Mouse (Mus musculus): Measurements from ENCODE around the gene Il10. TPM values are rescaled to one million over a fixed set of nuclear protein-coding genes. Genes with fewer than 3 reads are reported as not detected.

Gene Il10
- polyA plus RNA-seq, 2 experiments from 2014 or later: 10.6 to 13.8 TPM

DNA sequence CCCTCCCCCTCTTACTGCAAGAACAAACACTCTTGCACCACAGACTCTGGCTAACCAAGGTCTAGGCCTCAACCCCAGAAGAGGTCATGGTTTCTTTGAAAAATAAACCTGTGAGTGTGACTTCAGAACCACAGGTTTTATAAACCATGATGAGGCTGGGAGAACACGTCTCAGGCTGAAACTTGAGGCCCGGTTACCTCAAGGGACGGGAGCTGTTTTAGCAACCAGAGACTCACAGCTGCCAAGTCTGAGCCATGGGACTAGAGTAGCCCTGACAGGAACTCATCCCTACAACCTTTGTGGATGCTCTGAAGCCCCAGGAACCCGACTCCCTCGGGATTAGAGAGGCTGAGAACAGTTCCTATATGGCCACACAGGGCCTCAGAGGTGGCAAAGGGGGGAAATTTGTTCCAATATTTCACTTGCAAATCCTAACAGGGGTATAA, 29.7 kb downstream of the Il10 start:
- ATAC-seq: no peak

- ATAC-seq: no peak
These were observed 30.4 kb downstream of the Il10 start for GRCm38 (mm10) chr1:131050011-131050410.

GRCm38 (mm10) chr1:131050617-131051016, 31.0 kb downstream of the Il10 start:
- ATAC-seq: no peak

- ATAC-seq: no peak
These were observed 31.4 kb downstream of the Il10 start for GRCm38 (mm10) chr1:131051073-131051472.

DNA sequence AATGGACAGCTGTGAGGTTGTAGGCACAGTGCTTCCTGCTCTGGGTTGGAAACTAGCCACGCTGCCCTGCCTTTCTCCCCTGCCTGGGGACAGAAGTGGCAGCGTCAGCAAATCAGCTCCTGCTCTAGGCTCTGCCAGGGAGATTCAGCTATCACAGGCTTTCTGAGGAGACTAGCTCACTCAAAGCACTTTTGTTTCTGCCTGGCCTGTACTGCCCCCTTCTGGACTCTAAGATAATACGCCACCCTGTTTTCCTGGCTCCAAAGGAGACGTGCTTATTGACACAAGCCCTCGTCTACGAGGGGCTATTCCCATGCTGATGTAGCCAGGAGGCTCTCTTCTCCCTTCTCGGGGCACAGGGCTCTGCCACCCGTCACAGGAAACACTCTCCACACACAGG, 33.6 kb downstream of the Il10 start:
- peak; percentile 72 for ATAC-seq

GRCm38 (mm10) chr1:131053656-131054055, 34.0 kb downstream of the Il10 start:
- no peak for ATAC-seq

GRCm38 (mm10) chr1:131054251-131054650, 34.6 kb downstream of the Il10 start:
- ATAC-seq: no peak

DNA sequence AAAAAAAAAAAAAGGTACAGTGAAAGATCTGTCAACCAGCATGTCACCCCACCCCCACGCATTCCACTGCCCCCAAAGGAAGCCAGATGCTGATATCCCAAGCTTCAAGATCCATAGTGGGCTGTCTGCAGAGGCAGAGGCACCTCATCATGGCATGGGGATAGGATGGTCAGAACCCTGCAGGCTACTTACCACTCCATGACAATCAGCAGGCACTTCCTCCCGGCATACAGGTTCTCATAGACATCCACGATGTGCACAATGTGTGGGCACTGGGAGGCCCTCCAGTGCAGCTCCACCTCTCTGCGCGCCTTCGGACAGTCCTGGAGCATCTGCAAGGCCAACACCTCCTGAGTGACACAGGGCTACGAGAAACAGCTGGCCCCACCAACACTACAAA, 38.8 kb downstream of the Il10 start:
- no peak for ATAC-seq

- ATAC-seq: no peak
These were observed 39.8 kb downstream of the Il10 start for GRCm38 (mm10) chr1:131059411-131059810.

DNA sequence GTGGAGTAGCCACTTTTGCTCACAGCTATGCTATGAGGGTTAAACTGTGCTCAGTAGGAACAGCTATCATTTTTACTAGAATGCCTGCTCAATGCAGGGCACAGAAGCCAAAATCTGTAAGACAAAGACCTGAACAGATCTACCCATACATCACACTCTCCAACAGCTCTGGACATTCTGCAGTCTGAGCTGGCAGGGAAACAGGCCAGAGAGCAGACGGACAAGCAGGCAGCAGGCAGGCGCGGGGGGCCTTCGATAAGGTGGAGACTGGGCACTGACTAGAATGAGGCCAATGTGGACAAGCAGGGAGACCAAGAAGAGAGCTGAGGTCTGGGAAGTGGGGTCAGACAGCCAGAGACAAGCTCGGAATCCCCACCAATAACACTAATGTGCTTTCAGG, 40.2 kb downstream of the Il10 start:
- no peak for ATAC-seq

GRCm38 (mm10) chr1:131060290-131061253, 40.9 kb downstream of the Il10 start:
- peak; percentile 68 for ATAC-seq

DNA sequence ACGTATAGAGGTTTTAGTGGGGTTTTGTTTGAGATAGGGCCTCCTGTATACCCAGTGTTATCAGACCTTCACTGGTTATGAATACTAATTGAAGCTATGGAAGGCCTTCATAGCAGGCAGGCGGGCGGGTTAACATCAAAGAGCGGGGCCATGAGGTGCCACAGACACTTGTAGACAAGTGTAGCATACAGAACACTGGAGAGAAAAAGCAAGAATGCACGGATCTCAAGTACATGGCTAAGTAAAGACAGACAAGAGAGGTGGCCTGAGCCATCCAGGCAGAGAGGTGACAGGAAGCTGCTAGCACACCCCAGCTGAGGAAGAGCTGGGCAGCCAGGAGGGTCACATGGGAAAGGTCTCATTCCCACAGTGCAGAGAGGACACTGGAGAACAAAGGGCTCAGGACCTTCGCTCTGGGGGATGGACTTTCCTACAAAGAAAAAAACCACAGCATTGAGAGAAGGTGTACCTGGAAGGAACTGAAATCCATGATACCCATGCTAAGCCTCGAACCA, 42.2 kb downstream of the Il10 start:
- ATAC-seq: no peak

GRCm38 (mm10) chr1:131062821-131063220, 43.2 kb downstream of the Il10 start:
- ATAC-seq: no peak

DNA sequence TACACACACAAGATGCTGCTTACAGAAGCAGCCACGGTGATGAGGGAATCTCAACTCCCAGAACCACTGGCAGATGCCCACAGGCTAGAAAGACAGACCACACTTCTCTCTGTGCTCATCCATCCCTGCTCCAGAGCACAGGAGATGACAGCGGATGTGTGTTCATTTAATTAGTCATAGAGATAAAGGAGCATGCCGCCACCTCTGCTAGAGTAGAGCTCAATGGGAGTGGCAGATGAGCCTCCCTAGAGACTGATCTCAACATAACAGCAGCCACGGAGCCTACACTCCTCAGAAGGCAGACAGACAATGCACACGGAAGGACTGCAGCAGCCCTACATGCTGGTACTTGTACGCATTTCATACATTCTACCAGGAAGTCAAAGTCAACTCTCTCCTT, 44.6 kb downstream of the Il10 start:
- ATAC-seq: no peak

DNA sequence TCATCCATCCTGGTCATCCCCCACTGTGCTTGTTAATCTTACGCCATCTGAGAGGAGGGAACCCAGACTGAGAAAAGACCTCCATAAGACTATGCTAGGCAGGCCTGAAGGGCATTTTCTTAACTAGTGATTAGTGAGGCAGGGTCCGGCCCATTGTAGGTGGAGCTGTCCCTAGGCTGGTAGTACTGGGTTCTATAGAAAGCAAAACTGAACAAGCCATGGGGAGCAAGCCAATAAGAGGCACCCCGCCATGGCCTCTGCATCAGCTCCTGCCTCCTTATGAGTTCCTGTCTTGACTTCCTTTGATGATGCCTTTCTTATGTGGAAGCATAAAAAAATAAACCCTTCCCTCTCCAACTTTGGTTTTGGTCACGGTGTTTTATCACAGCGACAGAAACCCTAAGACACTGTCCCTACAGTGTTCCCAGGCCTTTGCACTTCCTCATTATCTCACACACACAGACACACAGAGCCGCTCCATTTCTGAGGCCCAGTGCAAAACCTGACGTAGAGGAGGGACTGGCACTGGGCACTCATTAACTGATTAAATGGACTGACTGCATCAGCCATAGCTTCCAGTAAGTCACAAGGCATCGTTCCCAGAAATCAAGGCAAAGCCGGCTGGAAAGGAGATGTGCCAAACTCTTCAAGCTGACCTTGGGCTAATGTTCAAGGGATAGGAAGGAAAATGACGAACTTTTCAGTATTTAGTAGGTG, 48.5 kb downstream of the Il10 start:
- ATAC-seq: no peak

- no peak for ATAC-seq
These were observed 49.4 kb downstream of the Il10 start for GRCm38 (mm10) chr1:131069010-131069409.

GRCm38 (mm10) chr1:131072376-131072990, 52.8 kb downstream of the Il10 start:
- ATAC-seq: no peak

GRCm38 (mm10) chr1:131074524-131074938, 54.9 kb downstream of the Il10 start:
- ATAC-seq: no peak

Other genes with a start within 250 kb of the Il10 start
- not detected for gene Fcamr, start 218.9 kb upstream of the Il10 start, polyA plus RNA-seq (2017; shearing (Covaris generic))
- gene Pigr, start 193.2 kb upstream of the Il10 start, polyA plus RNA-seq (2017; shearing (Covaris generic)): under 1 TPM in 1 of 2 experiments, not detected in 1; 0.19 TPM
- gene Fcmr, start 154.2 kb upstream of the Il10 start, polyA plus RNA-seq (2017; shearing (Covaris generic)): 1 to 10 TPM in 1 of 2 experiments, under 1 TPM in 1; 0.56 to 6.0 TPM
- gene Il24, start 132.4 kb upstream of the Il10 start, polyA plus RNA-seq (2017; shearing (Covaris generic)): not detected
- not detected for gene Il20, start 108.4 kb upstream of the Il10 start, polyA plus RNA-seq (2017; shearing (Covaris generic))
- not detected for gene Il19, start 79.7 kb upstream of the Il10 start, polyA plus RNA-seq (2017; shearing (Covaris generic))
- gene Mapkapk2, start 78.0 kb downstream of the Il10 start, polyA plus RNA-seq (2017; shearing (Covaris generic)): 10 to 100 TPM; 11.5 to 11.9 TPM
- gene Dyrk3, start 118.5 kb downstream of the Il10 start, polyA plus RNA-seq (2017; shearing (Covaris generic)): under 1 TPM in 1 of 2 experiments, not detected in 1; 0.41 TPM
- 10 to 100 TPM; 52.5 to 58.8 TPM for gene Eif2d, start 133.3 kb downstream of the Il10 start, polyA plus RNA-seq (2017; shearing (Covaris generic))
- gene Rassf5, start 225.4 kb downstream of the Il10 start, polyA plus RNA-seq (2017; shearing (Covaris generic)): 100 to 1,000 TPM; 278 to 305 TPM